Mouse (Mus musculus): ENCODE measurements at regions not wholly inside any gene's neighbourhood (a gene's known extent, or its start where the extent isn't known, plus 50 kb on each side); places are given as distances from the start of the nearest gene placed in this dataset.

DNA sequence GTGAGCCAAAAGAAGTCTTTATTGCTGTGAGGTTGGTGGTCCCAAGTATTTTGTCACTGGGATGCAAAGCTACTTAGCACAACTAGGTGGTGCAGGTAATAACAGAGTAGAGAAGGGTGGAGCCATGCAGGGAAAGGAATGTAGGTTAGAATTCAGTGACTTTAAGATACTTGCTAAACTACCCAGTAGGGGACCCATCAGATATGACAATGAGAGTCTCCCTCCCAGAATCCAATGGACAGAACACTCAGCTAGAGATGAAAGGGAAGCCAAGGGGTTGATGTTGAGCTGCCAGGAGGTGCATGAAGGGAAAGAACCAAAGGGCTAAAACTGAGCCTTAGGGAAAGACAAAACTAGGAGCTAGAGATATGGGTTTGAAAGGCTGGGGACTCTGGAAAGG is 564.9 kb downstream of the Grin2a start:
- Histone ChIP-seq H3K36me3 (ENCODE audit: control insufficient read depth, insufficient read depth, low read length) (no peaks in the 10 kb centered on the region), H3K4me2 (ENCODE audit: low read length) (no peak overlapping the region), H3K4me1 (ENCODE audit: control insufficient read depth, insufficient read depth, low read depth, low read length) (no peaks in the 10 kb centered on the region), H3K9ac (ENCODE audit: low read depth, low read length) (no peak overlapping the region), H3K9me3 (ENCODE audit: control insufficient read depth, low read length) (peaks cover 3% of the 10 kb centered on the region; the same call in 1 of the 2 replicates), H3K27me3 (replicated peaks; ENCODE audit: control insufficient read depth, insufficient read depth, low read length) (no peaks in the 10 kb centered on the region), H3K27ac (ENCODE audit: low read depth, low read length) (no peak overlapping the region), H3K4me3 (ENCODE audit: low read length) (no peak overlapping the region)
- no peak for ATAC-seq

DNA sequence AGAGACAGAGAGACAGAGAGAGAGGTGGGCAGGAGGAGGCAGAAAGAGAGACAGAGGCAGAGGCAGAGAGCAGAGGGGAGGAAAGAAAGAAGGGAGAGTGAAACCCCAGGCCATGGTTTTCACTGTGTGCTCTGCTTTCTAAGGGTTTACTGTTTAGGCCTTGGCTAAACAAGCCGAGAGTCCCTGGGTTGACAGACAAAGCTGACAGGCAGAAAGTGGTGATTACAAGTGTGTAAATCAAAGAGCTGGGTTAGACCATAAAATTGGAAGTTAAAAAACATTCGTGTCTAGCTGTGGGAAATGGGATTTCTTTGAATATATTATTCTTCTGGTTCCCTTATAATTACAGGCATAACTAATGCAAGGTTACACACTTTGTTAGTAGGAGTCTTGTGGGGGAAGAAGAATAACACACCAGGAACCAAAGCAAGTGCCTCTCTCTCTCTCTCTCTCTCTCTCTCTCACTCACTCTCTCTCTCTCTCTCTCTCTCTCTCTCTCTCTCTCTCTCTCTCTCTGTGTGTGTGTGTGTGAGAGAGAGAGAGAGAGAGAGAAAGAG is 556.0 kb downstream of the Grin2a start:
- WGBS: 13% methylated on average over 2 of the region's 2 CpGs
- ATAC-seq: no peak
- no peak overlapping the region for H3K27ac ChIP-seq (ENCODE audit: low read depth, low read length)
- H3K9ac ChIP-seq (ENCODE audit: low read depth, low read length): no peak overlapping the region
- H3K27me3 ChIP-seq (replicated peaks; ENCODE audit: control insufficient read depth, insufficient read depth, low read length): no peaks in the 10 kb centered on the region
- H3K4me2 ChIP-seq (ENCODE audit: low read length): no peak overlapping the region
- H3K36me3 ChIP-seq (ENCODE audit: control insufficient read depth, insufficient read depth, low read length): no peaks in the 10 kb centered on the region
- no peaks in the 10 kb centered on the region for H3K4me1 ChIP-seq (ENCODE audit: control insufficient read depth, insufficient read depth, low read depth, low read length)
- no peak overlapping the region for H3K4me3 ChIP-seq (ENCODE audit: low read length)
- no peaks in the 10 kb centered on the region for H3K9me3 ChIP-seq (ENCODE audit: control insufficient read depth, low read length)

DNA sequence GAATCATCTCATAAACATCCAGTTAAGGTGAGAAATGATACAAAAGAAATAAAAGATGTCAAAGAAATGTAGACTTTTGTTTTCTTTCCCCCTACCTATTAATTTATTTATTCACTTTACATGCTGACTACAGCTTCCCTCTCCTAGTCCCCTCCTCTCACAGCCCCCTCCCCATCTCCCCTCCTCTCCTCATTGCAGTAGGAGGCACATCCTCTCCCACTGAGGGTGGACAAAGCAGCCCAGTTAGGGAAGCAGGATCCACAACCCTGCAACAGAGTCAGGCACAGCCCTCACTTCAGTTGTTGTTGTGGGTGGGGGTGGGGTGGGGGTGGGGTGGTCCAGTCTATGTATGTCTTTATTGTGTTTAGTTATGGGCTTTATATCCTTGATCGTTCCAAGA is 555.5 kb downstream of the Grin2a start:
- WGBS: 53% methylated on average over 1 of the region's 1 CpGs
- Histone ChIP-seq H3K36me3 (ENCODE audit: control insufficient read depth, insufficient read depth, low read length) (no peaks in the 10 kb centered on the region), H3K27me3 (replicated peaks; ENCODE audit: control insufficient read depth, insufficient read depth, low read length) (no peaks in the 10 kb centered on the region), H3K9me3 (ENCODE audit: control insufficient read depth, low read length) (no peaks in the 10 kb centered on the region), H3K9ac (ENCODE audit: low read depth, low read length) (no peak overlapping the region), H3K27ac (ENCODE audit: low read depth, low read length) (no peak overlapping the region), H3K4me1 (ENCODE audit: control insufficient read depth, insufficient read depth, low read depth, low read length) (no peaks in the 10 kb centered on the region), H3K4me2 (ENCODE audit: low read length) (no peak overlapping the region), H3K4me3 (ENCODE audit: low read length) (no peak overlapping the region)
- no peak for ATAC-seq

DNA sequence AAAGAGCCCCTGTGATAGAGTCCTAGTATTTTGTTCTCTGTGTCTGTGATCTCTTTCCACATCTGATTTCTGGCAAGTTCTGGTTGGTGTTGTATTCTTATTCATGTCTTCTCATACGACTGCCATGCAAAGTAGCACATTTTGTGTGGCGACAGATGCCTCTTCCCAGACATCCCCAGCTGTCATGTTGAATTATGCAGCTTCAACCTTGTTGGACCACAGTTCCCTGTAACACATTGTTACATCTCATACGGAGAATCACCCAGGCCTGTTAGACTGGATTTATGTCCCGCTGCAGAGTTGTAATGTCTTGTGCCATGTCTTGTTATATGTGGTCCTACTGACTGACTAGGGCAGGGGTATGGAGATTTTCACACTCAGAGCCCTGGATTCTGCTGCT is 543.3 kb downstream of the Grin2a start:
- Histone ChIP-seq H3K36me3 (ENCODE audit: control insufficient read depth, insufficient read depth, low read length) (no peaks in the 10 kb centered on the region), H3K4me3 (ENCODE audit: low read length) (no peak overlapping the region), H3K9ac (ENCODE audit: low read depth, low read length) (no peak overlapping the region), H3K4me1 (ENCODE audit: control insufficient read depth, insufficient read depth, low read depth, low read length) (no peaks in the 10 kb centered on the region), H3K27me3 (replicated peaks; ENCODE audit: control insufficient read depth, insufficient read depth, low read length) (no peaks in the 10 kb centered on the region), H3K27ac (ENCODE audit: low read depth, low read length) (no peak overlapping the region), H3K4me2 (ENCODE audit: low read length) (no peak overlapping the region), H3K9me3 (ENCODE audit: control insufficient read depth, low read length) (no peaks in the 10 kb centered on the region)
- no peak for ATAC-seq
- 74% methylated on average over 4 of the region's 4 CpGs for WGBS

DNA sequence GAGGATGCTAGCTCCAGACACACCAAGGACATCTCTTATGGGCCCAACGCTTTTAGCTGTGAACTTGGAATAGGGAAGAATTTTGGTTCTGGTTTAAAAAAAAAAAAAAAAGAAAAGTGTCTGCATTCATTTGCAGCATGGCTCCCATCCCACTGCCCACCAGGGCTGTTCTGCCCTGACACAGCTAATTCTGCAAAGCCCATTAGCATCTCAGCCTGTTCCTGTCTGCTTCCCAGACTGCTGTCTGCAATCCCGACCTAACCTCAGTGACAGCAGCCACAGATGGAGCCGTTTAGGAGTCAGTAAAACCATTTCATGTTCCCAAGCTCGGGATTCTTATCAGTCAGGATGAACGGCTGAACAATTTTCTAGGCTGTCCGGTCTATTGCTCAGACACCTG is 537.8 kb downstream of the Grin2a start:
- H3K4me3 ChIP-seq (ENCODE audit: low read length): no peak overlapping the region
- H3K36me3 ChIP-seq (ENCODE audit: control insufficient read depth, insufficient read depth, low read length): no peaks in the 10 kb centered on the region
- no peaks in the 10 kb centered on the region for H3K27me3 ChIP-seq (replicated peaks; ENCODE audit: control insufficient read depth, insufficient read depth, low read length)
- ATAC-seq: no peak
- no peak overlapping the region for H3K4me2 ChIP-seq (ENCODE audit: low read length)
- 67% methylated on average over 6 of the region's 6 CpGs for WGBS
- no peak overlapping the region for H3K9ac ChIP-seq (ENCODE audit: low read depth, low read length)
- H3K27ac ChIP-seq (ENCODE audit: low read depth, low read length): no peak overlapping the region
- H3K4me1 ChIP-seq (ENCODE audit: control insufficient read depth, insufficient read depth, low read depth, low read length): no peaks in the 10 kb centered on the region
- H3K9me3 ChIP-seq (ENCODE audit: control insufficient read depth, low read length): no peaks in the 10 kb centered on the region

DNA sequence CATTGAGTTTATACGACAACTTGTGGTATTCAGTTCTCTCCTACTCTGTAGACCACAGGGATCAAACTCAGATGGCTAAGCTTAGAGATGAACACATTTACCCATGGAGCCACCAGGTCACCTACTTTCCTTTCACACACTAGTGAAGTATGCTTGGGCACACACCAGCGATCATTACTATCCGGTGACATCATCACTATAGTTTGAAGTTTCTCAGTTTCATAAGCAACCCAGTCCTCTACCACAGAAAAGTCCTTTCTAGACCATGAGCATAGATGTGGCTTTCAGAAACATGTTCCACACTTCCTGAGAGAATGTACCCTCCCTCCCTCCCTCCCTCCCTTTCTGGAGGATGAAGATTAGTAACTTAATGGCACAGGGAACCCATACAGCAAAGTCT is 532.9 kb downstream of the Grin2a start:
- H3K27me3 ChIP-seq (replicated peaks; ENCODE audit: control insufficient read depth, insufficient read depth, low read length): no peaks in the 10 kb centered on the region
- H3K27ac ChIP-seq (ENCODE audit: low read depth, low read length): no peak overlapping the region
- H3K4me2 ChIP-seq (ENCODE audit: low read length): no peak overlapping the region
- H3K9ac ChIP-seq (ENCODE audit: low read depth, low read length): no peak overlapping the region
- no peaks in the 10 kb centered on the region for H3K9me3 ChIP-seq (ENCODE audit: control insufficient read depth, low read length)
- no peak for ATAC-seq
- H3K4me1 ChIP-seq (ENCODE audit: control insufficient read depth, insufficient read depth, low read depth, low read length): no peaks in the 10 kb centered on the region
- WGBS: 89% methylated on average over 3 of the region's 3 CpGs
- H3K36me3 ChIP-seq (ENCODE audit: control insufficient read depth, insufficient read depth, low read length): no peaks in the 10 kb centered on the region
- no peak overlapping the region for H3K4me3 ChIP-seq (ENCODE audit: low read length)

DNA sequence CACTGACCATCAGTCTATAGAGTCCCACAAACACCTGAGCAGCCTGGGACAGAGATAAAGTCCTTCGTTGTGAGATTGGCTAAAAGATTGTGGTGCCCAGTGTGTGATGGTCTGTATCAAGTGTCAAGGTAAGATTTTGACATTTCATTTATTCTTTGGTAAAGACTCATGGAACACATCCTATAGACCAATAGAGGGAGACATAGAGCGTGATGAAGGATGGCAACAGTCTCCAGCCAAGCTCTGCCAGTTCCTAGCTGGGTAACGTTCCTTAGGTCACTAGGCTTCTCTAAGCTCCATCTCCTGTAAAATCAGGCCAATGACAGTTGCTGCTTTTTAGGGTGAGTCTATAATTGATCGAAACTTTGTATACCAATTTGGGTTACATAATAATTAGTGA is 526.0 kb downstream of the Grin2a start:
- H3K4me2 ChIP-seq (ENCODE audit: low read length): no peak overlapping the region
- no peaks in the 10 kb centered on the region for H3K36me3 ChIP-seq (ENCODE audit: control insufficient read depth, insufficient read depth, low read length)
- no peak for ATAC-seq
- H3K9me3 ChIP-seq (ENCODE audit: control insufficient read depth, low read length): no peaks in the 10 kb centered on the region
- no peak overlapping the region for H3K9ac ChIP-seq (ENCODE audit: low read depth, low read length)
- H3K27me3 ChIP-seq (replicated peaks; ENCODE audit: control insufficient read depth, insufficient read depth, low read length): no peaks in the 10 kb centered on the region
- H3K4me3 ChIP-seq (ENCODE audit: low read length): no peak overlapping the region
- no peak overlapping the region for H3K27ac ChIP-seq (ENCODE audit: low read depth, low read length)
- H3K4me1 ChIP-seq (ENCODE audit: control insufficient read depth, insufficient read depth, low read depth, low read length): no peaks in the 10 kb centered on the region
- 68% methylated on average over 4 of the region's 4 CpGs for WGBS

DNA sequence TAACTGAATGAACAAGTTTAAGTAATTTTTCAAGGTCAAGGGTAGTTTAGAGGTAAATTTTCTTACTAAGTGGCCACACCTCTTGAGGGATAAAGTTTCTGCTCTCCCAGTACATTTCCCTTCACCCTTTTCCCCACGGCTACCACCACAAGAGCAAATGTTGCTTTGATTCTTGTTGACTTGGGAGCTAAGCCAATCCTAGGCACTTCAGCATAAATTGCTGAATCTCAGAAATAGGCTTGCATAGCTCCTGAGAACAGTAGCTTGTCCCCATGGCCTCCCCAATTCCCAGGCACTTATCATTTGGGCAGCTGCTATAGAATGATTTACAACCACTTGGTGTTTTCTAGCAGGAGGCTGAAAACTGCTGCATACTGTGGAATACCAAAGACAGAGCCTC is 510.1 kb downstream of the Grin2a start:
- Histone ChIP-seq H3K36me3 (ENCODE audit: control insufficient read depth, insufficient read depth, low read length) (no peaks in the 10 kb centered on the region), H3K4me2 (ENCODE audit: low read length) (no peak overlapping the region), H3K27me3 (replicated peaks; ENCODE audit: control insufficient read depth, insufficient read depth, low read length) (no peaks in the 10 kb centered on the region), H3K27ac (ENCODE audit: low read depth, low read length) (no peak overlapping the region), H3K4me3 (ENCODE audit: low read length) (no peak overlapping the region), H3K9me3 (ENCODE audit: control insufficient read depth, low read length) (no peaks in the 10 kb centered on the region), H3K4me1 (ENCODE audit: control insufficient read depth, insufficient read depth, low read depth, low read length) (no peaks in the 10 kb centered on the region), H3K9ac (ENCODE audit: low read depth, low read length) (no peak overlapping the region)
- ATAC-seq: no peak
- 78% methylated on average over 1 of the region's 1 CpGs for WGBS

DNA sequence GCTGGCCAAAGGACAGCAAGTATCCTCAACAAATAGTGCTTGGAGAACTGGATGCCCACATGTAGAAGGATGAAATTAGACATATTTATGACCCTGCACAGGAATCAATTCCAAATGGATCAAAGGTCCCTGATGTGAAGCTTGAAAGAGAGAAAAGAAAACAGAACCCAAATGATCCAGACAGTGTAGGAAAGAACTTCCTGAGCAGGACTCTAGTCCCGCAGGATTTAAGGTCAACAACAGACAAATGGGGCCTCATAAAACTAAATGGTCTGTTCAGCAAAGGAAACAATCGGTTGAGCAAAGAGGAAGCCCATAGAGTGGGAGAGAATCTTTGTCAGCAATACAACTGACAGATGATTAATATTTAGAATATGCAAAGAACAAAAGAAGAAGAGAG is 497.1 kb downstream of the Grin2a start:
- no peak overlapping the region for H3K9ac ChIP-seq (ENCODE audit: low read depth, low read length)
- H3K4me1 ChIP-seq (ENCODE audit: control insufficient read depth, insufficient read depth, low read depth, low read length): no peaks in the 10 kb centered on the region
- H3K36me3 ChIP-seq (ENCODE audit: control insufficient read depth, insufficient read depth, low read length): no peaks in the 10 kb centered on the region
- H3K4me2 ChIP-seq (ENCODE audit: low read length): no peak overlapping the region
- no peak for ATAC-seq
- H3K27ac ChIP-seq (ENCODE audit: low read depth, low read length): no peak overlapping the region
- H3K4me3 ChIP-seq (ENCODE audit: low read length): no peak overlapping the region
- 64% methylated on average over 2 of the region's 2 CpGs for WGBS
- H3K9me3 ChIP-seq (ENCODE audit: control insufficient read depth, low read length): no peaks in the 10 kb centered on the region
- H3K27me3 ChIP-seq (replicated peaks; ENCODE audit: control insufficient read depth, insufficient read depth, low read length): no peaks in the 10 kb centered on the region

DNA sequence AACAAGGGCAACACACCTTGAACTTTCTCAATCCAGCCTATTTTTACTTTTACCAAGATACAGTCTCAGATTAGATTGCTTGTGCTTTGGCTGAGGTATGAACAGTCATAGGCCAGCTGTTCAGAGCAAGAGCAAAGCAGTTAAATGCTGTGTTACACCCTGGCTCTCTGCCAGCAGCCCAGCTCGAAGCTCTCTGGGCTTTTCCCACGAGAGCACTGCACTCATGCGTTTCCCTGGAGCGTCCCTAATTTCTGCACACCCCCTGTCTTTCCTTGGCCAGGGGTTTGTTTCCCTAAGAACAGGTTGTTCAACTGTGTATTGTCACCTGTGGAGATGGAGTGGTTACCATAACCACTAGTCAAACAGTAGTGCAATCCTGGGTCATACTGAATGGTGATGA is 493.6 kb downstream of the Grin2a start:
- H3K27me3 ChIP-seq (replicated peaks; ENCODE audit: control insufficient read depth, insufficient read depth, low read length): no peaks in the 10 kb centered on the region
- no peak overlapping the region for H3K9ac ChIP-seq (ENCODE audit: low read depth, low read length)
- ATAC-seq: no peak
- no peaks in the 10 kb centered on the region for H3K4me1 ChIP-seq (ENCODE audit: control insufficient read depth, insufficient read depth, low read depth, low read length)
- H3K27ac ChIP-seq (ENCODE audit: low read depth, low read length): no peak overlapping the region
- 24% methylated on average over 4 of the region's 4 CpGs for WGBS
- no peak overlapping the region for H3K4me2 ChIP-seq (ENCODE audit: low read length)
- H3K4me3 ChIP-seq (ENCODE audit: low read length): no peak overlapping the region
- H3K36me3 ChIP-seq (ENCODE audit: control insufficient read depth, insufficient read depth, low read length): no peaks in the 10 kb centered on the region
- no peaks in the 10 kb centered on the region for H3K9me3 ChIP-seq (ENCODE audit: control insufficient read depth, low read length)

Measured in hindbrain, embryonic 16.5 days (tissue).